Mouse (Mus musculus) ES-E14 (cell line): ENCODE results near the gene Mtx1. TPM values are rescaled to one million over a fixed set of nuclear protein-coding genes. Genes with fewer than 3 reads are reported as not detected.
A peak's percentile ranks its signal among the peaks of the same experiment; 100 is the strongest.

Experiments
- DNase-seq: peaks from one replicate; pipeline ENCODE4 v3.0.0-alpha.2; 2013; ENCODE audit warnings: low read depth, low spot score
- H3K27ac ChIP-seq: 2 replicates; pipeline ENCODE4 v1.5.1; 2012; ENCODE audit warnings: low read depth, mild to moderate bottlenecking, low read length, moderate library complexity, mixed read lengths; ENCODE audit not compliant: poor library complexity, insufficient read depth, severe bottlenecking
- H3K36me3 ChIP-seq: 2 replicates; pipeline ENCODE4 v1.6.1; 2012; ENCODE audit warnings: mild to moderate bottlenecking, low read length, moderate library complexity, mixed read lengths; ENCODE audit not compliant: control insufficient read depth, poor library complexity, insufficient read depth, severe bottlenecking
- H3K4me1 ChIP-seq, 2 experiments: fragments of 150-350 bp in 1 of 2; sonication (generic) in 1 of 2; 2 replicates each; pipeline ENCODE4 v1.6.1; 2012; ENCODE audit warnings: low read length in 2 of 2, mild to moderate bottlenecking in 1 of 2, mixed read lengths in 1 of 2; ENCODE audit not compliant: control insufficient read depth in 2 of 2, insufficient read depth in 2 of 2, poor library complexity in 1 of 2
- H3K4me3 ChIP-seq, 2 experiments: fragments of 150-350 bp in 1 of 2; sonication (generic) in 1 of 2; 2 replicates each; pipeline ENCODE4 v1.5.1; 2012; ENCODE audit warnings: low read length in 2 of 2, low read depth in 1 of 2, mild to moderate bottlenecking in 1 of 2, mixed read lengths in 1 of 2; ENCODE audit not compliant: insufficient read depth in 1 of 2, poor library complexity in 1 of 2, severe bottlenecking in 1 of 2
- H3K9ac ChIP-seq: 2 replicates; pipeline ENCODE4 v1.6.1; 2012; ENCODE audit warnings: low read depth, mild to moderate bottlenecking, low read length, mixed read lengths; ENCODE audit not compliant: poor library complexity, insufficient read depth, severe bottlenecking
- H3K9me3 ChIP-seq: fragments of 150-350 bp; sonication (generic); 2 replicates; pipeline ENCODE4 v1.6.1; 2012; ENCODE audit warnings: low read depth, mild to moderate bottlenecking, low read length; ENCODE audit not compliant: control insufficient read depth, insufficient read depth
- CHD2 ChIP-seq: IDR thresholded peaks from 2 replicates; pipeline ENCODE4 v1.6.1; 2014; ENCODE audit warnings: mild to moderate bottlenecking, low read depth, low read length, inconsistent platforms
- HCFC1 ChIP-seq: IDR thresholded peaks from 2 replicates; pipeline ENCODE4 v1.6.1; 2012; ENCODE audit warnings: low read length, inconsistent platforms, borderline replicate concordance; ENCODE audit not compliant: insufficient read depth
- MAFK ChIP-seq: IDR thresholded peaks from 2 replicates; pipeline ENCODE4 v1.6.1; 2014; ENCODE audit warnings: mild to moderate bottlenecking, low read depth, low read length, inconsistent platforms; ENCODE audit not compliant: insufficient read depth
- ZC3H11A ChIP-seq: IDR thresholded peaks from 2 replicates; pipeline ENCODE4 v1.6.1; 2012; ENCODE audit warnings: low read depth, mild to moderate bottlenecking, inconsistent platforms, low read length, borderline replicate concordance
- ZNF384 ChIP-seq: IDR thresholded peaks from 2 replicates; pipeline ENCODE4 v1.6.1; 2012; ENCODE audit warnings: low read depth, low read length, inconsistent platforms
- in situ Hi-C, 2 experiments: fragments of 600-800 bp; cut with MboI; formaldehyde crosslinking; loops; one replicate each; pipeline ENCODE4 v1.15.1; 2025; ENCODE audit warnings: low sequenced_read_pairs in 2 of 2, inconsistent platforms in 1 of 2; ENCODE audit not compliant: unreplicated experiment in 2 of 2
- total RNA-seq: library from RNA; depleted of rRNA; stranded (reverse); fragments of 300-350 nt; gene quantifications from 2 replicates; pipeline ENCODE4 v1.2.3, GENCODE M21; 2012

Mtx1 gene
- total RNA-seq, 1 experiment: 251 TPM

DNA sequence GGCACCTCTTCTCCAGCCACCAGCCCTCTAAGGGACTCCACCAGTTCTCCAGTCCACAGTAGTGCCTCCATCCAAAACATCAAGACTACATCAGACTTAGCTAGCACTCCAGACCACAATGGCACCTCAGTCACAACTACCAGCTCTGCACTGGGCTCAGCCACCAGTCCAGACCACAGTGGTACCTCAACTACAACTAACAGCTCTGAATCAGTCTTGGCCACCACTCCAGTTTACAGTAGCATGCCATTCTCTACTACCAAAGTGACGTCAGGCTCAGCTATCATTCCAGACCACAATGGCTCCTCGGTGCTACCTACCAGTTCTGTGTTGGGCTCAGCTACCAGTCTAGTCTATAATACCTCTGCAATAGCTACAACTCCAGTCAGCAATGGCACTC lies 3.7 kb upstream of the Mtx1 start:
- in situ Hi-C loops: no loop called here
- no peak for DNase-seq
- H3K9ac ChIP-seq: no peak overlapping the region
- H3K4me3 ChIP-seq: no peak overlapping the region
- H3K27ac ChIP-seq: no peak overlapping the region
- peaks cover 9 to 29% of the 10 kb centered on the region in 2 experiments; a peak in 3 of 4 replicates for H3K4me1 ChIP-seq
- H3K9me3 ChIP-seq: no peaks in the 10 kb centered on the region
- no peak for TF ChIP-seq CHD2
- TF ChIP-seq HCFC1: no peak
- no peak for TF ChIP-seq MAFK
- no peak for TF ChIP-seq ZNF384
- TF ChIP-seq ZC3H11A: no peak
- H3K36me3 ChIP-seq: no peaks in the 10 kb centered on the region

DNA sequence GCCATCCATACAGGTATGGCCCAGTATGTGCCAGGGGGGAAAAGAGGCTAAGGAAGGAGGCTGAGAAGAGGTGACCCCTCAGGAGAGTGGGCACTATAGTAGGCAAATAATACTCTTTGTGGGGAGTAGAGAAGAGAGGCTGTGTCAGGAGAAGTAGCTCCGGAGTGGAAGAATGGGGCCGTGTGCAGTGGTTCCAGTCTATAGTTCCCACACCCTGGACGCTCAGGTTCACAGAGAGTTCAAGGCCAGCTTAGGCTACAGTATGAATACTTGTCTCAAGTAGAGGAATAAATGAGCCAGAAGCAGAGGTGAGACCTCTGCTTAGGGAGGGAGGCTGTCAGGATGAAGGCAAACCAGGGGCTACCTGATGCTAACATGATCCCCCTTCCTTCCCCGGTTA lies 2.4 kb upstream of the Mtx1 start:
- no peak overlapping the region for H3K4me3 ChIP-seq
- H3K9me3 ChIP-seq: no peaks in the 10 kb centered on the region
- H3K9ac ChIP-seq: no peak overlapping the region
- 0 out of 2 replicates have a peak, but pooled peaks cover under 1% of the 10 kb centered on the region for H3K36me3 ChIP-seq
- in situ Hi-C loops: no loop called here
- H3K4me1 ChIP-seq: peaks cover 15 to 36% of the 10 kb centered on the region in 2 experiments
- H3K27ac ChIP-seq: no peak overlapping the region
- no peak for DNase-seq
- TF ChIP-seq ZC3H11A: no peak
- no peak for TF ChIP-seq MAFK
- no peak for TF ChIP-seq CHD2
- no peak for TF ChIP-seq HCFC1
- TF ChIP-seq ZNF384: no peak

DNA sequence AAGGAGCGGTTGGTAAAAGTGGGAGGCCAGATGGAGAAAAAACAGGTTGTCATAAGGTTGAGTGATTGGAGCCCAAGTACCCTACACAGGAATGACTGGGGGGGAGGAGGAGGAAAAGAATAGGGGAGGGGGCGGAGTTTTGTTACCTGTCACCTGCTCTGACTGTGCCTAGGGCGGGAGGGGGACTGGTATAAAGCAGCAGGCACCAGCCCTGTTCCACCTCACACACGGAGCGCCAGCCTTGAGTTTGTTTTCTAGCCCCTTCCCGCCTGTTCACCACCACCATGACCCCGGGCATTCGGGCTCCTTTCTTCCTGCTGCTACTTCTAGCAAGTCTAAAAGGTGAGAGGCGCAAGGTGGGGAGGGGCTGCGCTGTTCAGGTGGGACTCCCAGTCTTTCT lies 1.9 kb upstream of the Mtx1 start, which contains the start of gene Muc1:
TSS of gene Muc1 (plus strand) at position 222 of the 400 bp plus-strand sequence.
- 0 out of 2 replicates have a peak, but pooled peaks cover 3% of the 10 kb centered on the region for H3K36me3 ChIP-seq
- H3K4me3 ChIP-seq: peak within 1 kb of the TSS; percentile 47 to 77
- in situ Hi-C loops: no loop called here
- peak within 1 kb of the TSS; percentile 62; the same call in 1 of the 2 replicates for H3K27ac ChIP-seq
- no peak for TF ChIP-seq MAFK
- no peak for TF ChIP-seq ZNF384
- TF ChIP-seq ZC3H11A: no peak
- TF ChIP-seq HCFC1: no peak
- no peak for TF ChIP-seq CHD2
- peaks cover 14 to 39% of the 10 kb centered on the region in 2 experiments for H3K4me1 ChIP-seq
- no peak for DNase-seq
- H3K9me3 ChIP-seq: no peaks in the 10 kb centered on the region
- H3K9ac ChIP-seq: peak within 1 kb of the TSS; percentile 39; the same call in 1 of the 2 replicates

DNA sequence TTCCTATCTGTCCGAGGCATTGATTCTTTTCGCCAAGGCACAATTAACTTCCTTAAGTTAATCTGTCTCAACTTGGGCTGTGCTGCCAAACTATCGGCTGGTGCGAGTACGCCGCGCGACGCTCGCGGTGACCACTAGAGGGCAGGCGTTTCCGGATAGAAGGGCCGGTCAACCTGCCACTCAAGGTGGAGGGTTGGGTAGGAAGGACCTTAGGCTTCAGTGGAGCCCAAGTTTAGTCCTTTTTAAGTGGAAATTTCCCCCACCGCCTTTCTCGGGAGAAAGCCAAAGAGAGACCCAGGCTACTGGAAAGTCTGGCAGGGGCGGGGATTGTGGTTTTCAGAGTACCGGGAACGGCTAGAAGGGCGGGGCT lies 1.3 kb upstream of the Mtx1 start:
- in situ Hi-C loops: no loop called here
- peak; percentile 83 for DNase-seq
- peaks cover 13 to 39% of the 10 kb centered on the region in 2 experiments for H3K4me1 ChIP-seq
- TF ChIP-seq HCFC1: 0 out of 2 replicates have a peak, but pooled peaks have one; percentile 41
- TF ChIP-seq CHD2: no peak
- TF ChIP-seq MAFK: no peak
- H3K4me3 ChIP-seq: peak overlapping the region; percentile 47 to 77
- H3K9me3 ChIP-seq: no peaks in the 10 kb centered on the region
- peak overlapping the region; percentile 39; the same call in 1 of the 2 replicates for H3K9ac ChIP-seq
- H3K36me3 ChIP-seq: 0 out of 2 replicates have a peak, but pooled peaks cover 4% of the 10 kb centered on the region
- peak overlapping the region; percentile 62; the same call in 1 of the 2 replicates for H3K27ac ChIP-seq
